Mouse (Mus musculus): ENCODE results near the gene Nfkbiz. TPM values are rescaled to one million over a fixed set of nuclear protein-coding genes. Genes with fewer than 3 reads are reported as not detected.

The Nfkbiz gene
- polyA plus RNA-seq, 1 experiment from 2014 or later = 1.2 TPM

DNA sequence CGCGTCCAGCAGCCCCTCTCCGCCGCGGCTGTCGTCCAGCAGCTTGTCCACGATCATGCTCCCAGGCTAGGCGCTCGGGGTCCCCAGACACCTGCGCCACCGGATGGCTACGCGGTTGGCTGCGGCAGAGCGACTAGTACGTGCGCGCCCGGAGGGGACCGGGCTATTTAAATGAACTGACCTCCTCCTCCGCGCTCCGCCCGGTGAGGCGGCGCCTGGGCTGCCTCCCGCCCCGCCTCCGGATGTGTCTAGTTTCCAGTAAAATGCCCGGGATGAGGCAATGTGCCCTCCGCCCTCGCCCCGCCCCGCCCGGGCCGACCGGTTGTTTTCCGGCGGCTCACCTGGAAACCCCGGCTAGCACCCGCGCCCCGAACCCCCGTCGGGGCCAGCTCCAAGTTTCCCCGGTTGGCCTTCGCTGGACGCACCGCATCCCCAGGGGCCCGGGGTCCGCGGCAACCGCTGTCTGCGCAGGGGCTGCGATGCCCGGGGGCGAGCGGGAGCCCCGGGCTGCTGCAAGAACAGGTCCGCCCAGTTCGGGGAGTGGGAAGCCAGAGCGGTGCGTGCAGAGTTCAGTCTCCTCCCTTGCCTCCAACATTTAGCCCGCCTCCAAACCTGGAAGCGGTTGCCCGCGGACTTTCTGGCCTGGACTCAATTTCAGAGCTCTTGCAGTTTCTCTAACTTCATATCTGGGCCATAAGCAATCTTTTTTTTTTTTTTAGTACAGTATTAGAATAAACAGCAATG, 16.5 kb downstream of the Nfkbiz start:
- peaks cover 4% of the 10 kb centered on the region; the same call in 1 of the 2 replicates for H3K36me3 ChIP-seq (ENCODE audit: control insufficient read depth, insufficient read depth, low read length)
- peak overlapping the region; percentile 94 for H3K4me2 ChIP-seq (ENCODE audit: low read length)
- ATAC-seq (ENCODE audit: low FRiP score, low TSS enrichment) = peak; percentile 90
- peak overlapping the region; percentile 78 for H3K4me3 ChIP-seq (replicated peaks; ENCODE audit: low read depth, low read length)
- peak; percentile 87 for DNase-seq
- H3K9me3 ChIP-seq (ENCODE audit: control insufficient read depth, low read length) = no peaks in the 10 kb centered on the region
- H3K27ac ChIP-seq (replicated peaks; ENCODE audit: low read depth, low read length) = no peak overlapping the region; the same call in 1 of the 2 replicates
- H3K4me1 ChIP-seq (ENCODE audit: control insufficient read depth, insufficient read depth, low read length) = peaks cover 4% of the 10 kb centered on the region; the same call in 1 of the 2 replicates
- peak overlapping the region; percentile 74 for H3K9ac ChIP-seq (replicated peaks; ENCODE audit: low read length)
- H3K27me3 ChIP-seq (ENCODE audit: control insufficient read depth, insufficient read depth, low read length) = peaks cover 16% of the 10 kb centered on the region
- WGBS = under 1% methylated on average over 66 of the region's 67 CpGs

DNA sequence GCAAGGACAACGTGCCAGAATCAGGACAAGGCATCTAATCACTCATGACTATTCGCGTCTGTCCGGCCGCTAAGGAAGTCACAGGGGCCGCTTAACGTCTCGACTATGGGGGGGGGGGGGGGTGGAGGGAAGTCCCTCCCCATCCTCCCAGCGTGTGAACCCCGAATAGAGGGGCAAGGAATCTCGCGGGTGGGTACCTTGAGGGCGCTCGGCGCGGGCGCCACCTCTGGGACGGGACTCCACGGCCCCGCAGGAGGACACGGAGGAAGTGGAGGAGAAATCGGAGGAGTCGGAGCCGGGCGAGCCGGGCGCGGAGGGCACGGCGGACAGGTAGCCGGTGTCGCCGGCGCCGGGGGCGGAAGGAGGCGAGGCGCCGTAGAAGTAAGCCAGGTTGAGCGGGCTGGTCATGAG, 17.1 kb downstream of the Nfkbiz start:
- H3K27me3 ChIP-seq (ENCODE audit: control insufficient read depth, insufficient read depth, low read length) = peaks cover 16% of the 10 kb centered on the region
- peaks cover 4% of the 10 kb centered on the region; the same call in 1 of the 2 replicates for H3K4me1 ChIP-seq (ENCODE audit: control insufficient read depth, insufficient read depth, low read length)
- peak; percentile 62 for ATAC-seq (ENCODE audit: low FRiP score, low TSS enrichment)
- DNase-seq = no peak
- H3K4me3 ChIP-seq (replicated peaks; ENCODE audit: low read depth, low read length) = peak overlapping the region; percentile 78
- under 1% methylated on average over 40 of the region's 40 CpGs for WGBS
- peak overlapping the region; percentile 74 for H3K9ac ChIP-seq (replicated peaks; ENCODE audit: low read length)
- H3K4me2 ChIP-seq (ENCODE audit: low read length) = peak overlapping the region; percentile 94
- no peaks in the 10 kb centered on the region for H3K9me3 ChIP-seq (ENCODE audit: control insufficient read depth, low read length)
- no peak overlapping the region for H3K27ac ChIP-seq (replicated peaks; ENCODE audit: low read depth, low read length)
- H3K36me3 ChIP-seq (ENCODE audit: control insufficient read depth, insufficient read depth, low read length) = peaks cover 7% of the 10 kb centered on the region

DNA sequence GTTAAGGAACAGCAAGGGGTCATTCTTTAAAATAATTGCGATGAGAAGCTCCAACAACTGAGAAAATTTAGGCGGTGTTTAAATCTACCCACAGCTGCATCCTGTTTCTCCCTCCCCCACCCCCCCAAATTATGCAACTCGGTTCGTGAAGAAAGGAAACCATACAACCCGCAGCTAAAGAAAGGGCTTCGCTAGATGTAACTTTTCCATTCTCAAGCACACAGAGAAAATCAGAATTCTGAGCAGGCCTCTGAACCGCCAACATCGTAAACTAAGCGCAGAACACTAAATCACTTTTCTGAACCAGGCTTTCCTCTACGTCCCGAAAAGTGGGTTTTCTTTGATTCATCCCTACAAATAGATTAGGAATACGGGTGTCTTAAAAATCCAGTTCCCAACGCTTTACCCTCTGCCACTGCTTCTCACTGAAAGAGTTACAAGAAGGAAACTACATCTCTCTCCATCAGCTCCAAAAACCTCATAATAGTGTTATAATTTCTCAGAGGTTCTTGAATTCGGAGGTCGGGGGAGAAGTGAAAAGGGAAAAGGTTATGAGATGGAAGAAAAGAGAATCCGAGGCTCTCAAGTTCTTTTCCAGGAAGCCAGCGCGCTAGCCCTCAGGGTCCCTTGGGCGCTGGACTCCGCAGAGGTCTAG, 17.7 kb downstream of the Nfkbiz start:
- ATAC-seq (ENCODE audit: low FRiP score, low TSS enrichment) = no peak
- DNase-seq = peak; percentile 51

DNA sequence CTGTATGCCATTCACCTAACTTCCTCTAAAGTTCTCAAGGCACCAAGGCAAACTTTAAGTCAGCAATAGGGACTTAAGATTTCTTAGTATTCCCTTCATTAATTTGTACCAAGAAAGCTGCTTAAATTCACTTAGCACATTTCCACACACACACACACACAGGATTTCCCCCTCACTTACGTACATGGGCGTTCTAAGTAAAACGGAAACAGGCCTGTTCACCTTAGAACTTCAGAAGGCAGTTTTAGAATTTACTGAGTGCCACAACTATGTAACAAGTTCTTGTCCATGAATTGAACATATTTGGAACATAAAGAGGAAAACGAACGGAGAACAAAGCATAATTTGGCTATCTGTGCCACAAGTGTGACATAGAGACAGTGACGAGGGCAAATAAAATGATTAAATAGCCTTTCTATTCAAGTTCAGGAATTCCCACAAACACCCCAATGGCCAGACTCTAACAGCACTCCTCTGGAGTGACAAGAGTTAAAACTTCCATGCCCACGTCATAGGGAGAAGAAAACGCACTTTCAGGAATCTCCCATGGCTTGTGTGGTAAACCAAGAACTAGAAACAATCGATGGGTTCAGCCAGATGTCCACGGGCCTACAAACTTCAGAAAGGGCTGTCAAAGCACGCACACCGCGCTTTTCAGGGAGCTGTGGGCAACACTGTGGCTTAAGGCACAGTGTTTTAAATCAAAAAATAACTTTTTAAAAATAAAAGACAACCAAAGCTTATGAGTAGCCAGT, 18.4 kb downstream of the Nfkbiz start:
- H3K27ac ChIP-seq (replicated peaks; ENCODE audit: low read depth, low read length) = no peak overlapping the region
- peaks cover 16% of the 10 kb centered on the region for H3K27me3 ChIP-seq (ENCODE audit: control insufficient read depth, insufficient read depth, low read length)
- DNase-seq (peak; percentile 15), ATAC-seq (ENCODE audit: low FRiP score, low TSS enrichment) (no peak)
- H3K4me2 ChIP-seq (ENCODE audit: low read length) = peak overlapping the region; percentile 94
- H3K9me3 ChIP-seq (ENCODE audit: control insufficient read depth, low read length) = no peaks in the 10 kb centered on the region
- peak overlapping the region; percentile 78 for H3K4me3 ChIP-seq (replicated peaks; ENCODE audit: low read depth, low read length)
- peaks cover 18% of the 10 kb centered on the region for H3K36me3 ChIP-seq (ENCODE audit: control insufficient read depth, insufficient read depth, low read length)
- H3K9ac ChIP-seq (replicated peaks; ENCODE audit: low read length) = peak overlapping the region; percentile 74; the same call in 1 of the 2 replicates
- WGBS = 66% methylated on average over 13 of the region's 13 CpGs
- H3K4me1 ChIP-seq (ENCODE audit: control insufficient read depth, insufficient read depth, low read length) = peaks cover 4% of the 10 kb centered on the region; the same call in 1 of the 2 replicates

More for the DNA sequence above, 17.7 kb downstream of the Nfkbiz start:
- Histone ChIP-seq H3K9ac (replicated peaks; ENCODE audit: low read length) (peak overlapping the region; percentile 74), H3K4me3 (replicated peaks; ENCODE audit: low read depth, low read length) (peak overlapping the region; percentile 78), H3K4me2 (ENCODE audit: low read length) (peak overlapping the region; percentile 94), H3K4me1 (ENCODE audit: control insufficient read depth, insufficient read depth, low read length) (peaks cover 4% of the 10 kb centered on the region; the same call in 1 of the 2 replicates), H3K27me3 (ENCODE audit: control insufficient read depth, insufficient read depth, low read length) (peaks cover 16% of the 10 kb centered on the region), H3K9me3 (ENCODE audit: control insufficient read depth, low read length) (no peaks in the 10 kb centered on the region), H3K27ac (replicated peaks; ENCODE audit: low read depth, low read length) (no peak overlapping the region), H3K36me3 (ENCODE audit: control insufficient read depth, insufficient read depth, low read length) (peaks cover 12% of the 10 kb centered on the region)
- WGBS = 16% methylated on average over 20 of the region's 20 CpGs

DNA sequence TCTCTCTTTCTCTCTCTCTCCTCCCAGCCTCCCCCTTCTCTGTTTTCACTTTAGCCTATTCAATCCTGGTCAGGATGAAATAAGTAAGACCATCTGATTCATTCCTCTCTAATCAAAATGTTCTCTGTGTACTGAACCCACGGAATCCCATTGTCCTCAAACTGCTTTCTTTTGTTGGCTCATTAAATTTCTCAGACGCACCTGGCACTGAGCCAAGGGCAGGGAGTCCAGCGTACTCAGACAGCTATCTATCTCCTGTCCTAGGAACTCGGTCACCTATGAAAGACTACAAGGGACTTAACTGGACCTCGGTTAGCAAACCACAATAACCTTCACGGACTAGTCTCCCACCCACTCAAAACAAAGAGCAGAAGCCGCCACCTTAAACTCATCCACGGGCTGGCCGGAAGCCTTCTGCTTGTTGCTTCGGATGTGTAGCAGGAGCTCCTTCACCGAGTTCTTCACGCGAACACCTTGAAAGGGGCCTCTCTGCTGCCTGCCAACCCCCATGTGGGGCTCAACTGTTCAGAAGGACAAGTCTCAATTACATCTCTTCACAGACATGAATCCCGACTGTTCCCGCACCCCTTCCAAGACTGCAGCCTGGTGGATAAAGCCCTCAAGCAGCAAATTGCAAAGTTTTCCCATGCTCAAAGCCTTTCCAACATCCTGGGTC, 19.4 kb downstream of the Nfkbiz start:
- peaks cover 4% of the 10 kb centered on the region; the same call in 1 of the 2 replicates for H3K4me1 ChIP-seq (ENCODE audit: control insufficient read depth, insufficient read depth, low read length)
- H3K9ac ChIP-seq (replicated peaks; ENCODE audit: low read length) = no peak overlapping the region
- DNase-seq (peak; percentile 45), ATAC-seq (ENCODE audit: low FRiP score, low TSS enrichment) (no peak)
- no peak overlapping the region for H3K27ac ChIP-seq (replicated peaks; ENCODE audit: low read depth, low read length)
- H3K4me2 ChIP-seq (ENCODE audit: low read length) = no peak overlapping the region; the same call in 1 of the 2 replicates
- no peak overlapping the region for H3K4me3 ChIP-seq (replicated peaks; ENCODE audit: low read depth, low read length)
- peaks cover 20% of the 10 kb centered on the region for H3K36me3 ChIP-seq (ENCODE audit: control insufficient read depth, insufficient read depth, low read length)
- 65% methylated on average over 15 of the region's 15 CpGs for WGBS
- H3K9me3 ChIP-seq (ENCODE audit: control insufficient read depth, low read length) = no peaks in the 10 kb centered on the region
- peaks cover 16% of the 10 kb centered on the region for H3K27me3 ChIP-seq (ENCODE audit: control insufficient read depth, insufficient read depth, low read length)

DNA sequence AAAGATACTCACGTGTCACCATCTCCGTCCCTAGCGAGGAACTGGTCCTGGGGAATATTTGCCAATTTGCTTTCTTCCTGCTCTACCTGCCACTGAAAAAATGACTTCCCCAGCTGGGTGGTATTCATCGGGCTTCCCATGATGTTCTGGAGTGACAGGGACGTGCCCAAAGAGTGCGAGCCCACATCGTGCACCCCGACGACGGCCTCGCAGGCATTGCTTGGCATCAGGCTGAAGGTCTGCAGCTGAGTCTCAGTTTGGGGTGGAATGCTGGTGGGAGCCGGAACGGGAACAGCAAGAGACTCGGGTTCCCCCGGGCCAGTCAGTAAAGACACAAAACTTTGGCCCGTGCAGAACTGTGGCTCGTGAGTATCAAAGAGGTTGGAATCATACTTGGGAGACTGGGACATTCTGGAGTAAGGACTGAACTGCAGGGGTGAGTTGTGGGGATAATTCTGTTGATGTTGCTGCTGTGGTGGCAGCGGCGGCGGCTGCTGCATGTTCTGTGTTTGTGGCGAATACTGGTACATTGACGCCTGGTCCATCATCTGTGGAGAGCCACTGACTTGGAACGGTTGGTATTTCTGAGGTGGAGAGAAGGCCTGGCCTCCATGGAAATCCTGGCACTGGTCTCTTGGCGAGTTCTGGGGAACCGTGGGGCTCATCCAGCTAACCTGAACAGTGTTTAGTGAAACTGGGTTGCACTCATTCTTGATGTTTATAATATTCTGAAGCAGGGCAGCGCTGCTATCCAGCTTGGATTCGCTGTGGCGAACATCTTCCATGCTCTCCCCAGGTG, 20.8 kb downstream of the Nfkbiz start:
- WGBS = 95% methylated on average over 28 of the region's 28 CpGs
- ATAC-seq (ENCODE audit: low FRiP score, low TSS enrichment) (no peak), DNase-seq (no peak)
- Histone ChIP-seq H3K27me3 (ENCODE audit: control insufficient read depth, insufficient read depth, low read length) (peaks cover 14% of the 10 kb centered on the region), H3K9ac (replicated peaks; ENCODE audit: low read length) (no peak overlapping the region), H3K4me2 (ENCODE audit: low read length) (no peak overlapping the region), H3K4me1 (ENCODE audit: control insufficient read depth, insufficient read depth, low read length) (peaks cover 4% of the 10 kb centered on the region; the same call in 1 of the 2 replicates), H3K9me3 (ENCODE audit: control insufficient read depth, low read length) (no peaks in the 10 kb centered on the region), H3K27ac (replicated peaks; ENCODE audit: low read depth, low read length) (no peak overlapping the region), H3K4me3 (replicated peaks; ENCODE audit: low read depth, low read length) (no peak overlapping the region), H3K36me3 (ENCODE audit: control insufficient read depth, insufficient read depth, low read length) (peaks cover 27% of the 10 kb centered on the region)

- no peak for ATAC-seq (ENCODE audit: low FRiP score, low TSS enrichment)
- Histone ChIP-seq H3K4me2 (ENCODE audit: low read length) (no peak overlapping the region), H3K4me1 (ENCODE audit: control insufficient read depth, insufficient read depth, low read length) (peaks cover 4% of the 10 kb centered on the region; the same call in 1 of the 2 replicates), H3K27me3 (ENCODE audit: control insufficient read depth, insufficient read depth, low read length) (peaks cover 9% of the 10 kb centered on the region), H3K27ac (replicated peaks; ENCODE audit: low read depth, low read length) (no peak overlapping the region), H3K9me3 (ENCODE audit: control insufficient read depth, low read length) (no peaks in the 10 kb centered on the region), H3K9ac (replicated peaks; ENCODE audit: low read length) (no peak overlapping the region), H3K36me3 (ENCODE audit: control insufficient read depth, insufficient read depth, low read length) (peaks cover 31% of the 10 kb centered on the region), H3K4me3 (replicated peaks; ENCODE audit: low read depth, low read length) (no peak overlapping the region)
- 96% methylated on average over 13 of the region's 13 CpGs for WGBS
- no peak for DNase-seq
Measured at GRCm38 (mm10) chr16:55816202-55816941, 22.3 kb downstream of the Nfkbiz start.
